Mouse (Mus musculus) kidney, adult 18-20 months (tissue): ENCODE data around the gene Anks1.

Source experiments
- DNase-seq: peaks from one replicate; pipeline ENCODE4 v3.0.0; 2021

The Anks1 gene

GRCm38 (mm10) chr17:28104416-28104815 is 195.3 kb downstream of the Anks1 start:
- no peak for DNase-seq

- no peak for DNase-seq
Measured at GRCm38 (mm10) chr17:28106352-28106751, 197.2 kb downstream of the Anks1 start.

- no peak for DNase-seq
Measured at GRCm38 (mm10) chr17:28107275-28107674, 198.2 kb downstream of the Anks1 start.

DNA sequence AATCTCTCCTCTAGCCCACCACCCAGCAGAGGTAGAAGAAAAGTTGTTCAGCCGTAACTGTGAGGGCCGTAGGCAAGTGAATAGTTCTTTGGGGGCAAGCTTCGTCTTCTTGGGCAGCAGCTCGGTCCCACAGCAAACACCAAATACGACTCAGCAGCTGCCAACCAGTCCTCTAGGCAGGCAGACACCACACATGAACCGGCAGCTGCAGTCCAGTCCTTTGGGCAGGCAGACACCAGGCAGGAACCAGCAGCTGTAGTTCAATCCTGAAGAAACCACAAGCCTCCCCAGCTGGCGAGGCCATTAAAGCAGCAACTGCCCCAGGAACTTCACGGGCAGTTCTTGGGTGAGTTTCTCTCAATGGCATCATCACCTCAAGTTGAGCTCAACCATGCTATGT is 203.2 kb downstream of the Anks1 start:
- no peak for DNase-seq
